Mouse (Mus musculus) lung, embryonic 14.5 days (tissue): ENCODE results near the gene Cutc. TPM values are rescaled to one million over a fixed set of nuclear protein-coding genes. Genes with fewer than 3 reads are reported as not detected.
A peak's percentile ranks its signal among the peaks of the same experiment; 100 is the strongest.

Source experiments
- ATAC-seq: fragments of 200-750 bp; cut with Nextera tagmentation; 2 replicates; pipeline ENCODE4 v1.8.0; 2017; ENCODE audit warnings: mild to moderate bottlenecking, moderate TSS enrichment, moderate library complexity; ENCODE audit not compliant: insufficient read depth
- DNase-seq: peaks from one replicate; pipeline ENCODE4 v3.0.0-alpha.2; 2015
- H3K27ac ChIP-seq: fragments of 300-500 bp; sonication (generic); 2 replicates; pipeline ENCODE4 v1.5.1; 2014; ENCODE audit warnings: low read depth, mild to moderate bottlenecking, moderate library complexity
- H3K27me3 ChIP-seq: fragments of 300-500 bp; sonication (generic); 2 replicates; pipeline ENCODE4 v1.6.1; 2014; ENCODE audit warnings: low read length, control low read depth; ENCODE audit not compliant: insufficient read depth
- H3K36me3 ChIP-seq: fragments of 300-500 bp; sonication (generic); 2 replicates; pipeline ENCODE4 v1.6.1; 2014; ENCODE audit warnings: control low read depth; ENCODE audit not compliant: insufficient read depth
- H3K4me1 ChIP-seq: fragments of 300-500 bp; sonication (generic); 2 replicates; pipeline ENCODE4 v1.6.1; 2014; ENCODE audit warnings: antibody characterized with exemption, control low read depth; ENCODE audit not compliant: insufficient read depth
- H3K4me2 ChIP-seq: fragments of 300-500 bp; sonication (generic); 2 replicates; pipeline ENCODE4 v1.6.1; 2014; ENCODE audit warnings: mild to moderate bottlenecking
- H3K4me3 ChIP-seq: fragments of 300-500 bp; sonication (generic); 2 replicates; pipeline ENCODE4 v1.5.1; 2014; ENCODE audit warnings: low read depth, low read length
- H3K9ac ChIP-seq: fragments of 300-500 bp; sonication (generic); 2 replicates; pipeline ENCODE4 v1.6.1; 2014
- H3K9me3 ChIP-seq: fragments of 300-500 bp; sonication (generic); 2 replicates; pipeline ENCODE4 v1.6.1; 2016; ENCODE audit warnings: low read depth, low read length, control low read depth
- CTCF ChIP-seq: IDR thresholded peaks from 2 replicates; pipeline ENCODE4 v1.5.1; 2016; ENCODE audit warnings: antibody characterized with exemption, low read depth
- WGBS: fragments of 180-500 bp; shearing (Covaris S2); extraction: QIAGEN DNeasy Blood & Tissue Kit; methylation state at CpG from one replicate; pipeline ENCODE4 v1.1.7; 2014; 5-methylcytosine and 5-hydroxymethylcytosine counted together
- polyA plus RNA-seq: library from polyadenylated mRNA; unstranded; fragments of >200 nt; fragmentation: Nextera tagmentation; extraction: Ambion mirVana; gene quantifications from 2 replicates; pipeline ENCODE4 v1.2.1, GENCODE M21; 2014

The Cutc gene
- polyA plus RNA-seq, 1 experiment from 2014 or later: 11.6 TPM

- 93% methylated on average over 11 of the region's 11 CpGs for WGBS
Observed at GRCm38 (mm10) chr19:43720061-43720460, 32.7 kb upstream of the Cutc start.

GRCm38 (mm10) chr19:43722891-43723290 lies 29.9 kb upstream of the Cutc start:
- TF ChIP-seq CTCF: no peak
- ATAC-seq: no peak
- H3K27me3 ChIP-seq: no peaks in the 10 kb centered on the region

More at GRCm38 (mm10) chr19:43720061-43720460, 32.7 kb upstream of the Cutc start:
- Histone ChIP-seq H3K4me2 (no peak overlapping the region), H3K27me3 (no peaks in the 10 kb centered on the region), H3K4me3 (no peak overlapping the region), H3K27ac (no peak overlapping the region), H3K36me3 (peaks cover 46% of the 10 kb centered on the region; the same call in 1 of the 2 replicates), H3K9ac (no peak overlapping the region), H3K9me3 (no peaks in the 10 kb centered on the region), H3K4me1 (no peaks in the 10 kb centered on the region)
- DNase-seq (no peak), ATAC-seq (no peak)
- no peak for TF ChIP-seq CTCF

GRCm38 (mm10) chr19:43723501-43723900 lies 29.3 kb upstream of the Cutc start:
- Histone ChIP-seq H3K9ac (no peak overlapping the region), H3K27me3 (no peaks in the 10 kb centered on the region), H3K4me3 (no peak overlapping the region), H3K4me1 (no peaks in the 10 kb centered on the region), H3K9me3 (no peaks in the 10 kb centered on the region), H3K4me2 (no peak overlapping the region), H3K36me3 (peaks cover 61% of the 10 kb centered on the region), H3K27ac (no peak overlapping the region)
- ATAC-seq: no peak
- WGBS: 77% methylated on average over 10 of the region's 10 CpGs
- no peak for TF ChIP-seq CTCF
- DNase-seq: no peak

More at GRCm38 (mm10) chr19:43722891-43723290, 29.9 kb upstream of the Cutc start:
- Histone ChIP-seq H3K27ac (no peak overlapping the region), H3K4me2 (no peak overlapping the region), H3K4me1 (no peaks in the 10 kb centered on the region), H3K9ac (no peak overlapping the region), H3K4me3 (no peak overlapping the region), H3K9me3 (no peaks in the 10 kb centered on the region), H3K36me3 (peaks cover 61% of the 10 kb centered on the region)
- no peak for DNase-seq
- 77% methylated on average over 8 of the region's 8 CpGs for WGBS

GRCm38 (mm10) chr19:43724194-43724593 lies 28.6 kb upstream of the Cutc start:
- no peak for DNase-seq
- Histone ChIP-seq H3K4me3 (no peak overlapping the region), H3K27ac (no peak overlapping the region), H3K27me3 (no peaks in the 10 kb centered on the region), H3K9ac (no peak overlapping the region), H3K4me2 (no peak overlapping the region), H3K36me3 (peaks cover 67% of the 10 kb centered on the region), H3K4me1 (no peaks in the 10 kb centered on the region), H3K9me3 (no peaks in the 10 kb centered on the region)
- TF ChIP-seq CTCF: no peak
- 90% methylated on average over 20 of the region's 20 CpGs for WGBS
- ATAC-seq: no peak

- DNase-seq (no peak), ATAC-seq (no peak)
- Histone ChIP-seq H3K9me3 (no peaks in the 10 kb centered on the region), H3K4me3 (no peak overlapping the region), H3K27me3 (no peaks in the 10 kb centered on the region), H3K36me3 (peaks cover 74% of the 10 kb centered on the region), H3K4me1 (no peaks in the 10 kb centered on the region), H3K9ac (no peak overlapping the region), H3K4me2 (no peak overlapping the region), H3K27ac (no peak overlapping the region)
- 80% methylated on average over 7 of the region's 7 CpGs for WGBS
- no peak for TF ChIP-seq CTCF
Observed at GRCm38 (mm10) chr19:43724821-43725220, 28.0 kb upstream of the Cutc start.

GRCm38 (mm10) chr19:43726510-43727146 lies 26.2 kb upstream of the Cutc start:
- H3K4me3 ChIP-seq: no peak overlapping the region
- peaks cover 66% of the 10 kb centered on the region for H3K36me3 ChIP-seq
- H3K4me1 ChIP-seq: no peaks in the 10 kb centered on the region
- no peaks in the 10 kb centered on the region for H3K27me3 ChIP-seq
- no peak overlapping the region for H3K27ac ChIP-seq
- H3K4me2 ChIP-seq: no peak overlapping the region
- no peak overlapping the region for H3K9ac ChIP-seq
- no peak for TF ChIP-seq CTCF
- DNase-seq (no peak), ATAC-seq (no peak)
- WGBS: 93% methylated on average over 15 of the region's 15 CpGs
- no peaks in the 10 kb centered on the region for H3K9me3 ChIP-seq

- peak; percentile 38 for DNase-seq
- peak overlapping the region; percentile 26 for H3K4me3 ChIP-seq
- 0 out of 2 replicates have a peak overlapping the region, but pooled peaks have one; percentile 26 for H3K27ac ChIP-seq
- peaks cover 53% of the 10 kb centered on the region for H3K36me3 ChIP-seq
- no peaks in the 10 kb centered on the region for H3K27me3 ChIP-seq
- TF ChIP-seq CTCF: no peak
- H3K9me3 ChIP-seq: no peaks in the 10 kb centered on the region
- no peaks in the 10 kb centered on the region for H3K4me1 ChIP-seq
- WGBS: 41% methylated on average over 22 of the region's 22 CpGs
- H3K9ac ChIP-seq: peak overlapping the region; percentile 34
- peak overlapping the region; percentile 54 for H3K4me2 ChIP-seq
- peak; percentile 69; the same call in 1 of the 2 replicates for ATAC-seq
Observed at GRCm38 (mm10) chr19:43729296-43730036, 23.3 kb upstream of the Cutc start.
